Mouse (Mus musculus) gonadal fat pad, adult 2 months (tissue): ENCODE measurements around the gene Otog. TPM values are rescaled to one million over a fixed set of nuclear protein-coding genes. Genes with fewer than 3 reads are reported as not detected.

Source experiments
- DNase-seq: peaks from one replicate; pipeline ENCODE4 v3.0.0-alpha.2; 2012; ENCODE audit warnings: low read depth
- polyA plus RNA-seq: library from polyadenylated mRNA; depleted of rRNA; stranded (reverse); fragments of >200 nt; gene quantifications from 2 replicates; pipeline ENCODE4 v1.2.3, GENCODE M21; 2012

The Otog gene
- polyA plus RNA-seq, 1 experiment, result 0.01 TPM

DNA sequence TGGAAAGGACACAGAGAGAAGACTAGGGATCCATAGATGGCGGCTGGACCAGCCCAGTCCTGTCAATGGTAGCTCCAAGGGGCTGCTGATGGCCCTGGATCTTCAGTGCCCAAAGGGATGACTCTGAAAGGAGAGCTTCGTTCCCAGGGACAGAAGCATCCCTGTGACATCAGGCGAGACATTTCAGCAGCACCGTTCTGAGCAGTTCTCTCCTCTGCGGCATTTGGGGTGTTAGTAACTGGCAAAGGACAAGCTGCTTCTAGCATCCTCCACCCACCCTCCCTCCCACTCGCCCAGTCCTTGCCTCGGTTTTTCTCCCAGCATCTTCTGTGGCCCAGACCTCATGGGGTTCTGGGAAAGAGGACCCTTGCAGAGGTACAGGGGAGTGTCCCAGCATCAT, 41.5 kb downstream of the Otog start:
- DNase-seq, result no peak

DNA sequence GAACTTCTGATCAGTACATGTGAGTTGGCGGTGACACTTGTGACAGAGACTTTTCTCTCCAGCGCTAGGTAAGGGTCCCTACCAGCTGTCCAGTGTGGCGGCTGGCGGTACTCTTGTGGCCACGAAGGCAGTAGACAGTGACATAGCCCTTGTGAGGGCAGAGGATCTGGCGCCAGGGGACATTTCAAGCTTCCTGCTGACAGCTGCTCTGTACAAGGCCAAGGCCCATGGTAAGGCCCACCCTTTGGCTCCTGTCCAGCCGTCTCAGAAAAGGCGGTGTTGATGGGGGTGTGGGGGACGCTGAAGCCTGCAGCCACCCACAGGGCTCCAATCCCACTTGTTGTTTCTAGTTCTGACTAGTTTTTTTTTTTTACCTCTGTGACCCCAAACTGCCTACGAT, 42.9 kb downstream of the Otog start:
- DNase-seq, result no peak

DNA sequence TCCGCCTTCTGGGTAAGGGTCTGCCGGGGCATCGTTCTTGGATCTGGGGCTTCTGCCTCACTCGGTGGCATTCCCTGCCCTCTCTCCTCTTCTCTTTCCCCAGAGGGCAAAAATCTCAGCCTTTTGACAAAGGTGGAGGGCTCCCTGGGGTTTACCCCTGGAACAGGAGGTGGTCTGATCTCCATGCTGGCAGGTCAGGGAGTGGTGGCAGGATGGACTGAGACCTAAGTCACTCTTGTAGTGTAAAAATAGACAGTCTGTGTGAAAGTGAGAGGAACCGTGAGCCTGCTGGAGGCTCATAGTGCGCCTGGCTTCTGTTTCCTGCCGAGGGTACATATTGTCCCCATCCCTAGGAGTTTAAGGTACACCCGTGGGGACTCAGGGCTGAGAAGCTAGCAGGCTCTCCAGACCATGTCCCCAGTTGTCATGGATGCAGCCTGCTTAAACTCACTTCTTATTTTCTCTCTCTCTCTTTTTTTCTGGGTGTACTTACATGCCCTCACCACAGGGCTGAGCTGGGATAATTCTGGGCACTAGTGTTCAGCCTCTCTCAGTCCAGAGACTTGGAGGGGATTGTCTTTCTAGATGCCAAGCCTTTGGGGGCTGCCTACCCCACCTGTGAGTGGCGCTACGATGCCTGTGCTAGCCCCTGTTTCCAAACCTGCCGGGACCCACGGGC, 44.5 kb downstream of the Otog start:
- DNase-seq, result no peak

DNA sequence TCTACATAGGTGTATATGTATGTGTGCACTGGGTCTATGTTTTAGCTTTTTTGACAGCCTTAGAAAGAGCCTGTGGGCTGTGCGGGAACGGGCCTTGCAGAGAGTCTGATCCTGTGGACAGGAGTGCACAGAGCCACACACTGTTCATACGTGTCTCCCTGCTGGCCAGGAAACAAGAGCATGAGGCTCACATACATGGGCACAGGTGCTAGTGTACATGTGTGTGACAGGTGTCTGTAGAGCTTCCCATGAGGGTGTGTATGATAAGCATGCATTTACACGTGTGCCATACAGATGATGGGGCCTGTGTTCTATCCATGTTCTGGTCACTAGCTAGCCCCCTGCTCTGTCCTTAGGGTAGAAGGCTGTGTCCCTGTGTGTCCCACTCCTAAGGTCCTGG, 45.6 kb downstream of the Otog start:
- DNase-seq, result no peak

DNA sequence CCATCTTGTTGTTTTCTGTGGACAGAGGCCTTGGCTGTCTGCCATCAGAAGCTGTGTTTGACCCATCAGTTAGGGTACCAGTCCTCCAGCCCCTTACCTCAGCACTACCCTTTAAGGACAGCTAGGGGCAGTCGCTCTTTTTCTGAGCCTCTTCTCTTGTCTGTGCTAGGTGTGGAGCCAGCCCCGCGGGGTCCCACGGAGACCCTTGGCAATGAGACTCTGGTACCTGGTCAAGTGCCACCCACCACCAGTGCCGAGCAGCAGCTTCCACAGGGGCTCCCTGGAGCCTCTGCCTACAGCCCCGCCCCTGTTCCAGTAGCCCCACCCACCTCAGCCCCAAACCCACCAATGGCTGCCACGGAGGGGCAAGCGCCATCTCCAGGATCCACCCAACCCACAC, 46.3 kb downstream of the Otog start:
- no peak for DNase-seq

DNA sequence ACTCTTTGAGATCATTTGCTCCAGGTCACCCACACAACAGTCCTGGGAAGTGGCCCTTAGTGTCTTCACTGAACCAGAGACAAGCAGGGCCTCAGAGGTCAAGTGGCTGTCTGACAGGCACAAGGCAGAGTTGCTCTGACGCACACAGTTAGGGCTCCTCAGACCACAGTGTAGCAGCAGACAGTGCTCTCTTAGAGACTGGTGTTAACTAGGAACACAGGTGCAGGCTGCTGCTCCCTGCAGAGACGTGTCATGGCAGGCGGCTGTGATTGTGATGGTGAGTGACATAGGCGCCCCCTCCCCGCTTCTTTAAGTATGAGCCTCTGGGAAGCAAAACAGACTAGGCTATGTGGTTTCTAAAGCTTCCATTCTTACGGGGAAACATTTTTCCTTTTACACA, 55.5 kb downstream of the Otog start:
- no peak for DNase-seq

DNA sequence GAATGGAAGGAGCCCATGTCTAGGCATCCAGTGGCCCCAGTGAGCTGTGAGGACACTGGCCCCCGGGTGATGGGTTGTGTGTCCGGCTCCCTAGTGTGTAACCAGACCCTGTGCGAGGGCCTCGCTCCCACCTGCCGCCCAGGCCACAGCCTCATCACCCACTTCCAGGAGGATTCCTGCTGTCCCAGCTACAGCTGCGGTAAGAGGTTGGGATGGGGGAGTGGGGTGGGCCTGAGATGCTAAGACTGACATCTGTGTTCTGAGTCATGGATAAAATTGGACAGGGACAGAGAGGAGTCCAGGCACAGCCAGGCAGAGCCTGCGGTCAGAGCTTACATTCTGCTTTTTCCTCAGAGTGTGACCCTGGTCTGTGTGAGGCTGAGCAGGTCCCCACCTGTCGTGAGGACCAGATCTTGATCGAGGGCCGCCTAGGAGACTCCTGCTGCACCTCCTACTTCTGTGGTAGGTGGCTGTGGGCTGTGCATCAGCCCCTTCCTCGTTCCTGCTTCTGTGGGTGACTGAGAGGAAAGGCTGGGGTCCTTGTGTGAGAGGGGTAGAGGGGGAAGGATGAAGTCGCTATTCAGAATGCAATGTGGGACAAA, 60.3 kb downstream of the Otog start:
- DNase-seq, result no peak

DNA sequence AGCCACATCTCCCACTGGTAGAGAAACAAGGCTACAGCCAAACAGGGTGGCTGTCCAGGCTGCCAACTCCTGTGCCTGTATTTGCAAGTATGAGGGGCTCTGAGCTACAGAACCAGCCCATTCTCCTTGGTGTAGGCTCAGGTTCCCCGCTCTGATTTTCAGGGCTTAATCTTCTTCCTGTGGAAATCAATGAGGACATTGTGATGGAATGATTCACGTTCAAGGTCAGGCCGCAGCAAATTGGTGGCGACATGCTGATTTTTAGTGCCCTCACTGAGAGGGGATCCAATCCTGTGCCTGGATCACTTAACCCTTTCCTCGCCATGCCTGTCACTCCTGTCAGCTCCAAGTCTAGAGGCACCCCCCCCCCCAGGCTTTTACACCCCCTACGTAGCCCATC, 72.7 kb downstream of the Otog start:
- no peak for DNase-seq

DNA sequence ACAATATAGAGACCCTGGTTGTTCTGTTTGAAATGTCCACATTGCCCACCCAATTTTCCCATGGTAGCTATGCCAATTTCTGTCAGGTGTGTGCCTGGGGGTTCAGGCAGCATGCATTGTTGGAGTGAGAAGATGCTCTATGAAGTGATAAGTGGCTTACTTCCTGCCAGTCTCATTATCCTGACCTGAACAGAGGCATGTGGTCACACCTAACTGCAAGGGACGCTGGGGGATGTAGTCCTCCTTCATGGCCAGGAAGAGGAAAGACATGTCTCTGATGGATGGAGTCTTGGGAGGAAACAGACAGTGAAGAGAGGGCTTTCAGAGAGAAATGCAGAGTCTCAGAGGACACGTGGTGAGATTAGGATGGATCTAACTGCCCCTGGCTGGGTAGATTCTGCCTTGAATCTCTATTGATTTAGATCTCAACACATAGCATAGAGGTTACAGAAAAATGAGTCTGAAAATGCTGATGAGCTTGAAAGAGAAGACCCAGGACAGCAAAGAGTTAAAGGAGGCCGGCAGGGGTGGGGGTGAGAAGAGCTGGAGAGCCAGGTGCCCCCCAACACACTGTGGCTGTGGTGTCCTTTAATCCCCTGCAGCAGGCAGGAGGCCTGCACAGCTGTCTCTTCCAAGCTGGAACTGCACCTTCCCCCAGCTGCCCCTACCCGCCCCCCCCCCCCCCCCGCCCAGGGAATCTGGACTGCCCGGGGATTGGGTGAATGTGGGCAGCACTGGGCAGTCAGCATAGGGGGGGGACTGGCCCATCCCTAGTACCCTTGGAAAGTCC, 73.6 kb downstream of the Otog start:
- DNase-seq, result no peak

DNA sequence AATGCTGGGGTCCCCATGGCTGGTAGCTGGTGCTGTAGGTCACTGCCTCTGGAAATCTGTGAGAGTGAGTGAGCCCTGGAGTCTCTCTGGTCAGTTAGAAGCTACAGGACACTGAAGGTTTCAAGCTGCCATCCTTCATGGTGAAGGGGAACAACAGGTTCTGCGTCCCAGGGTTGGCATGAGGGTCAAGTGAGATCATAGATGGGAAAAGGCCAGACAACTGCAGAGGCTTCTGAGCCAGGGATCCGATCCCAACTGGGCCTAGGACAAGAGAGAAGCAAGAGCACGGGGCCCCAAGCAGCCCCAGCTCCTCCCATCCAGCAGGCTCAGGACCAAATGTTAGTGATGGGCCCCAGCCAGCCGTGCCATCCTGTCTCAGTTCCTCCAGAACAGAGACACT, 74.9 kb downstream of the Otog start:
- no peak for DNase-seq

DNA sequence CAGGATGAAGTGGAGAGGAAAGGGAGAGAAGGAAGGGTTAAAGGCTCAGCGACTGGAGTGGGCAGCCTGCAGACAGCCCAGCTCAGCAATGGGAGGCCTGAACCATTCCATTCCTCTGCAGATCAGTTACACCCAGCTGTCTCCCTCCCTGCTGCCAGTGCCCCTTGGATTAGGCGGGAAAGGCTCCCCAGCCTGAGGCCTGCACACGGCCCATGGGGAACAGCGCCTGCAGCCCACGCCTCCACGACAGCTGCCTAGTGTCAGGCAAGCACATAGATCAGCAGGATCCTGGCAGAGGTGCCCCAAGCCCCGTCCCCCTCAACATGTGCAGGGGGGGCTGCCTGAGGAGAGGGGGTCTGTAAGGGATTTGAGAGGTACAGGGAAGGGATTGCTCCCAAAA, 76.2 kb downstream of the Otog start:
- no peak for DNase-seq

DNA sequence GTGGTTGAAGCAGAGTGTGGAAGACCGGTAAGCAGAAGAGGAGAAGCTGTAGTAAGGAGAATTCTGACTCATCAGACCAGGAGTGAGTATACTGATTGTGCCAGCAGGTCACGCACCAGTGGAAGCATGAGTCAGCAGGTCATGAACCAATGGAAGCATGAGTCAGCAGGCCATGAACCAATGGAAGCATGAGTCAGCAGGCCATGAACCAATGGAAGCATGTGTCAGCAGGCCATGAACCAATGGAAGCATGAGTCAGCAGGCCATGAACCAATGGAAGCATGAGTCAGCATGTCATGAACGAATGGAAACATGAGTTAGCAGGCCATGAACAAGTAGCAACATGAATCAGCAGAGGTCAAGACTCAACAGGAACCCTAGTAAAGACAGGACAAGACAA, 80.5 kb downstream of the Otog start:
- DNase-seq, result no peak

DNA sequence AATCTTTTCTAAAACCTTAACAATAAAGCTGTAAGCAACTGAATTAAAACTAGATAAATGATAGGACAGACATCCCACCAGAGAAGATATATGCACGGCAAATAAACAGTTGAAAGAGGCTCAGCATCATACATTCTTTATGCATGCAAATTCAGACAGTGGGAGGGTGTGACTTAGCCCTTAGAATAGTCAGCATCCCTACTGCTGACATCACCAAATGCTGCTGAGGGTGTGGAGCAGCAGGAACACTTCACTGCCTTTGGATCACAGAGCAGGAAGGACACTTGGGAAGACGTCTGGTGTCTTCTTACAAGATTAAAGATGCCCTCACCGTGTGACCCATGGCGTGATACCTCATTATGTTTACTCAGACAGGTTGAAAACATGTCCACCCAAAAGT, 87.1 kb downstream of the Otog start:
- no peak for DNase-seq

DNA sequence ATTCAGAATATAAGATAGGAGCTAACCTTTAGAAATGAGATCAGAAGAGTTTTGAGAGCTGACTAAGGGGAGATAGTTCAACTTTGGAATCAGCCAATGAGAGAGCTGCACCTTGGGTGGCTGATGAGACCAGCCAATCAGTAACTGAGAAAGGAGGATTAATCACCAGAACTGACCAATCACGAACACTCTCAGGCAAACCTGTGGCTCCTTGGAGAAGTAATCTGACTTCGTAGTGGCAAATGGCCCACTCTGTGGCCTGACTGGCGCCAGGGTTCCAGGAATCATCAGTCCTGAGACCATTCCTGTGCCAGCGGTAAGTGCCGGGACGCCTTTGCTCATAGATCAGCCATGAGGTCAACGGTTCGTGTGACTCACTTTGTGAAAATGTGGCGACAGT, 96.6 kb downstream of the Otog start:
- DNase-seq, result no peak

DNA sequence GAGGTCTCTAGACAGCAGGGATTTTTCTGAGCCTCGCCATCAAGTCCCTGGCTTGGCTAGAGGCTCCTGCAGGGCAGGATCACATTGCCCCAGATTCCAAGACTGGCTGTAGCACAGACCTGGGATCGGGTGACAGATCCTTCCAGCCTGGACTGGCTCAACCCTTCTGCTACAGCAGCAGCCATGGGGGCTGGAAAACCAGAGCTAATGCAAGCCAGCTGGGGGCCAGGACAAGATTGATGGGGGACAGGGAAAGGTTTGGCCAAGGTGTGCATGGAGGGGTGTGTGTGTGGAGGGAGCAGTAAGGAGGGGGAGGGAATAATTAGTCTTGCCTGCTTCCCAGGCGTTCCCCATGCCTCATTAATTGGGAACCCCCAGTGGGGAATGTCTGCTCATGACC, 99.0 kb downstream of the Otog start:
- DNase-seq, result no peak

DNA sequence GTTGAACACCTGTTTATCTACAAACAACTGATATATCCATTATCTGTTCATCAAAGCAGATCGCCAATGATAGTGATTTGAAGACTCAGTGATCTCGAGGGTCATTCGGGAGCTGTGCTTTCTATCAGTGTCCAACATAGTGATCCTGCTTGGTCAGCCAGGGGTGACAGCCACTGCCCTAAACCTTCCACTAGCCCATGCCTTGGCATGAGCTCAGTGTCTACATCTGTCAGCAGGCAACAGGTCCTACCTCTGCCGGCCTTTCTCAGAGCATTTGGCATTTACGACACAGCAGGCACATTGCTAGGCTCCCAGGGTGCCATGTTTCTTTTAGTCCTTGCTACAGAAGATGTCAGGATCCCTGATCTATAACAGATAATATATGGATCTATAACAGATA, 99.5 kb downstream of the Otog start:
- DNase-seq, result no peak

DNA sequence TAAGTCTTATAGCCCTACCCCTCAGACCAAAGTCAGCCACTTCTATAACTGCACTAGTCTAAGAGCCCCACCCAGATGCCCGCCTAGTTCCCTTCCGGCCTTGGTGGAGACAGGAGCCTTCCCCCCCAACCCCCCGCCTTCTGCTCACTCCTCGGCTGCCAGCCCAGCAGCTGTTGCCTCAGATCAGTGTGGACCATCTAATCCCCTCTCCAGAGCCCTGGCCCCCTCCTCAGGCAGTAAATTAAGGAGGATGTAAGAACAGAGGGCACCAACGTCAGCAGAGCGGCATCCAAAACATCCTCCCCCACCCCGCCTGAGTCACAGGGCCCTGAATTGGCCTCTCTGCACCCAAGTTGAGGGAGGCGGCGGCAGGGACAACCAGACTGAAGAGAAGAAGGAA, 100.7 kb downstream of the Otog start:
- DNase-seq, result no peak

DNA sequence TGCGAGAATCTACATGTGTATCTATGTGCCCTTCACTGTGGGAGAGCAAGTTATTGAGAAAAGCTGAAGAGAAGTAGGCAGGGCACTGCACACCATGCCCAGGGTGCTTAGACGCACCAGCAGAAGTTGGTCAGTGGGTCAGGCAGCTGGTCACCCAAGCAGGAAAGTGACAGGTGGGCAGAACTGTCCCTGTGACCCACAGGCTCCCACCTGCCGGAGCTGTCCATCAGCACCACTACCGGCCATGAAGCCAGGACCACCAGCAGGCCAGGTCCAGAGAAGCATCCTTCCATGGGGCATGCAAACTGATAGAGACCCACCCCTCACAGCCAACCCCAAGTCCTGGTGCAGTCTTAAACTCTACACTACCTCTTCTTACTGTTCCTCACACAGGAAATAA, 106.9 kb downstream of the Otog start:
- no peak for DNase-seq

DNA sequence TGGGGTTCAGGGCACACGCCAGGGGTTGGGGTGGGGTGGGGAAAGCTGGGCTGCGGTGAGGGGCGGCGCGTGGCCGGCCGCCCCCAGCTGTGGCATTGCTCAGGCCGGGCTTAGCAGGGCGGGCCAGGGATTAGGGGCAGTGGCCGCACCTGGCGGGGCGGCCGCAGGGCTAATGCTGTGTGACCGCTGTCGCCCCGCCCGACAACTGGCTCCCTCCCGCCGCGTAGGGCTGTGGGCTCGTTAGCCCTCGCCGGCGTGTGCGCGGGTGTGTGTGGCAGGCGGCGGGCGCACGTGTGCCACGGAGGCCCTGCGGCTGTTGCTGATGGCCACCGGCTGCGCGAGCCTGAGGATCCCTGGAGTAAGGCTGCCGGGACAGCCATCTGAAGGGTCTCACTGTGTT, 108.0 kb downstream of the Otog start:
- DNase-seq, result no peak

DNA sequence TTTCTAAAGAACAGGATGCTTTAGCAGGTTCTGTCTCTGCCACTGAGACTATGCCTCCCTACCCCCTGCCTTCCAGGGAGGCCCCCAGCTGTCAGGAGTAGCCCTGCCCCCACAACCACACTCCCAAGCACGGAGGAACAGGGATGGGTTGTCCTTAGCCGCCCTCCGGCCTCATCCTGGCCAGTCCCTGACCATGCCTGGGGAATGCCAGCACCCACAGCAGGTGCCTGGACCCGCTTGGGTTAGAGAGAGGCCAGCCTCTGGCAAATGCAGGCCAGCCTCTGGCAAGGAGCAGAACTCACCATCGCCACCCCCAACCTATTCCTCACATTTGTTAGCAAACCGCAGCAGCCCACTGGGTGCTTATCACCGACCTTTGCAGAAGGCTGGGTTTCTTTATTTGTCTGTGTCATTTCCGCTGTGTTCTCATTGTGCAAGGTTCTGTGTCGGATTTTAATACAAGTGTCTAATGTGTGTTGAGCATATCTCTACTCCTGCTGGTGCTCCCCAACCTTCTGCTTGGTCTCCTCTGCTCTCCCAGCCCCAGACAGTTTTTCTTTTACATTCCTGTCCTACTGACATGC, 109.4 kb downstream of the Otog start:
- no peak for DNase-seq

DNA sequence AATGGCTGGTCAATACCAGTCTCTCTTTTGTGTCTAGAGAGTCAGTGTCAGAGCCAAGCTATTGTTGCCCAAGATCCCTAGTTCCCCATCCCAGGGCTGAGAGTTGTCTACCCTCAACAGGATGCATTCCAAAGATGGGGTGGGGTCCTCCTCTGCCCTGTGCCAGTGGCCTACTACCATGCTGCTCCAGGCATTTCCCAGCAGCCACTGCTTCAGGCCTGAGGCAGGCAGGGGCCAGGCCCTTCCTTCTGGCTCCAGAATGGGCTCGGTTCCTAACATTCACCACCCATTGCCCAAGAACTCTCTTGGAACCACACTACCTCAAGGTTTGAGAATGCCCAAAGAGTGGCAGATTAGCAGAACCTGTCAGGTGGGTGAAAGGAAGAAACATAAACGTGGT, 112.0 kb downstream of the Otog start:
- DNase-seq, result no peak

DNA sequence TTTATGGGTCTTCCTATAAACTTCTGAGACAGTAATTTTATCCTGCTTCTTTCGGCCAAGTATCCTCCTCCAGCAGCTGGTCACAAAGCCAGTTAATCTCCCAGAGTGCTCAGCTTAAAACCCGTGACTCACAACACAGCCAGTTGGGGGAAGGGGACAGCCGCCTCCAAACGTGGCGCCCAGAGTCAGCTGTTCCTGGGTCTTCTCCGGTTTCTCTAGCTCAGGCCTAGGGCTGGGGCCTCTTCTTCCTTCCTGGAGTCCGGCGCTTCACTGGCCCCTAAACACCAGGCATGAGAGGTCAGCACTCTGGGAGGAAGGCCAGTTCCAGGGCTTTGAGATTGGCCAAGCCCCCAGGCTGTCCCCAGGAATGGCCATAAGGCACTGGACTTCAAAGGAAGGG, 112.4 kb downstream of the Otog start:
- no peak for DNase-seq

DNA sequence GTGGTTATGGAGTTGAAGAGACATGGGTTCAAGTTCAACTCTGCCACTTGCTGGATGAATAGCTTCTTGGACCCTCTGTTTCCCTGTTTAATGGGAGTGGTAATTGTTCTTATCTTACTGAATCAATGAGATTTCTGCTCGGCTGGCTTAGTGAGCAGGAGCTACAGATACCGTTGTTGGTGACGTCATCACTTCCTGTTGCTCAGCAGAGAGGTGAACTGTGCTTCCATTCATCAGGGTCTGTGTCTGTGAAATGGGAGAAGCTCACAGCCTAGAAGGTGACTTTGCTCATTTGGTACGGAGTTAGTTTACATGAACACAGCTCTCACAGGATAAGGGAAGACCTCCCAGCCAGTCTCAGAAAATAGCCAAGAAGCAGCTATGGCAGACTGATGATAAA, 113.1 kb downstream of the Otog start:
- DNase-seq, result no peak
